Mouse (Mus musculus): ENCODE results near the gene Vmn2r46. TPM values are rescaled to one million over a fixed set of nuclear protein-coding genes. Genes with fewer than 3 reads are reported as not detected.
"Not testable (repeated sequence)": the region's sequence is repeated elsewhere in the genome, so short reads cannot be mapped to it uniquely, and the experiment has no call there.

Gene Vmn2r46
- total RNA-seq (2021): not detected
- long read RNA-seq, experiment 1: 0 reads
- long read RNA-seq, experiment 2: 0 reads

GRCm38 (mm10) chr7:9770471-9770870, at the start of gene Vmn2r46:
Gene Vmn2r46 (minus strand): TSS chr7:9770571.
- DNase-seq (ENCODE audit: low spot score in 2 of 2): not testable (repeated sequence)

Other genes starting within 250 kb of the Vmn2r46 start
- not detected for gene Vmn2r47, start 70.8 kb upstream of the Vmn2r46 start, total RNA-seq (2021)
- not detected for gene Vmn2r48, start 183.0 kb upstream of the Vmn2r46 start, total RNA-seq (2021)
- not detected for gene Vmn2r49, start 221.7 kb upstream of the Vmn2r46 start, total RNA-seq (2021)